Mouse (Mus musculus) stomach, postnatal 0 days (tissue): ENCODE measurements at regions not wholly inside any gene's neighbourhood (a gene's known extent, or its start where the extent isn't known, plus 50 kb on each side); places are given as distances from the start of the nearest gene placed in this dataset.

Experiments used
- CTCF ChIP-seq: IDR thresholded peaks from 2 replicates; pipeline ENCODE4 v1.5.1; 2016; ENCODE audit warnings: antibody characterized with exemption, low read depth, mild to moderate bottlenecking, moderate library complexity
- EP300 ChIP-seq: optimal IDR thresholded peaks from 2 replicates; pipeline ENCODE3; 2016; ENCODE audit warnings: antibody characterized with exemption

DNA sequence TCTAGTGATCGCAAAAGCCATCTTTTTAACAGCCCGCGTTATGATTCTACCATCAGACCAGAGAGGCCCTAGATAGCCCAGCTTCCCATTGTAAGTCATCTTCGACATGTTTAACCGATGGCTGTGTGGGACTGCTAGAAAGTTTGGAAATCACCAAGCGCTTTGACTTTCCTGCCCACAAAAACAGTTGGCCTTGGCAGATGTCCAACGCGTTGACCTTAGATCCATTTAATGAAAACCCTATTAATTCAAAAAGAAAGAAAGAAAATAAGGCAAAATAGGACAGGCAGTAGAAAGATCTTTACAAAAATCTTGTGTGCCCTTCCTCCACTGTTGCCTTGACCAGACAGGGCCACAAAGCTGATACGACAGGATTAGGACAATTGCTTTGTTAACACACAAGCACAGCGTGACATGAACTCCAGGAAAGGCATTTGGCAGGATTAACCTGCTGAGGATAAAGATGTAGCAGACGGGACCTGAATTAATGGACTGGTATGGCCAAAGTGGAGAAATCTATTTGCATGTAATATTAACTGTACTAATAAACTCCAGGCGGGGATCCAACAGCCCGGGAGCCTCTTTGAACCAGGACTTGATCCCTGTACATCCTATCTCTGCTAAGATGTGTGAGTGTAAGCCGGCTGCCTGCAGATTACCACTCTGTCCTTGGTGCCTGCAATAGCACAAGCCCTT, 69.0 kb upstream of the Topaz1 start:
- TF ChIP-seq CTCF (no peak), EP300 (no peak)
